Mouse (Mus musculus): ENCODE measurements at regions not wholly inside any gene's neighbourhood (a gene's known extent, or its start where the extent isn't known, plus 50 kb on each side); places are given as distances from the start of the nearest gene placed in this dataset.
"Not testable (repeated sequence)": the region's sequence is repeated elsewhere in the genome, so short reads cannot be mapped to it uniquely, and the experiment has no call there.

GRCm38 (mm10) chr1:176683146-176683545, 130.7 kb downstream of the Cep170 start:
- DNase-seq, result no peak

- DNase-seq, result no peak
These were observed 131.9 kb downstream of the Cep170 start for GRCm38 (mm10) chr1:176681971-176682370.

- no peak for DNase-seq
These were observed 138.7 kb downstream of the Cep170 start for GRCm38 (mm10) chr1:176675184-176675583.

GRCm38 (mm10) chr1:176671081-176671480, 142.8 kb downstream of the Cep170 start:
- no peak for DNase-seq

GRCm38 (mm10) chr1:176667552-176668306, 146.1 kb downstream of the Cep170 start:
- DNase-seq, result no peak

- no peak for DNase-seq
These were observed 153.6 kb downstream of the Cep170 start for GRCm38 (mm10) chr1:176660286-176660685.

- DNase-seq, result no peak
These were observed 155.2 kb downstream of the Cep170 start for GRCm38 (mm10) chr1:176658639-176659038.

GRCm38 (mm10) chr1:176655487-176656333, 158.2 kb downstream of the Cep170 start:
- DNase-seq, result no peak

- no peak for DNase-seq
These were observed 169.6 kb downstream of the Cep170 start for GRCm38 (mm10) chr1:176644248-176644647.

GRCm38 (mm10) chr1:176623171-176623570, 190.7 kb downstream of the Cep170 start:
- DNase-seq, result no peak

- DNase-seq, result peak; percentile 8
These were observed 191.7 kb downstream of the Cep170 start for GRCm38 (mm10) chr1:176622213-176622612.

GRCm38 (mm10) chr1:176621285-176621684, 192.6 kb downstream of the Cep170 start:
- DNase-seq, result no peak

- DNase-seq, result peak; percentile 30
These were observed 195.0 kb downstream of the Cep170 start for GRCm38 (mm10) chr1:176618896-176619295.

- DNase-seq, result no peak
These were observed 198.2 kb downstream of the Cep170 start for GRCm38 (mm10) chr1:176615673-176616072.

- DNase-seq, result no peak
These were observed 219.6 kb downstream of the Cep170 start for GRCm38 (mm10) chr1:176594312-176594711.

- DNase-seq, result no peak
These were observed 225.7 kb downstream of the Cep170 start for GRCm38 (mm10) chr1:176588144-176588543.

- no peak for DNase-seq
These were observed 240.2 kb downstream of the Cep170 start for GRCm38 (mm10) chr1:176573703-176574102.

- DNase-seq, result no peak
These were observed 255.1 kb downstream of the Cep170 start for GRCm38 (mm10) chr1:176558457-176559415.

- no peak for DNase-seq
These were observed 259.3 kb upstream of the Pld5 start for GRCm38 (mm10) chr1:176534417-176534816.

- no peak for DNase-seq
These were observed 253.9 kb upstream of the Pld5 start for GRCm38 (mm10) chr1:176529037-176529436.

- DNase-seq, result no peak
These were observed 236.4 kb upstream of the Pld5 start for GRCm38 (mm10) chr1:176511467-176511866.

GRCm38 (mm10) chr1:176505441-176505840, 230.3 kb upstream of the Pld5 start:
- no peak for DNase-seq

- not testable (repeated sequence) for DNase-seq
These were observed 229.6 kb upstream of the Pld5 start for GRCm38 (mm10) chr1:176504731-176505130.

Data from right cerebral cortex, postnatal 25 days (tissue).